ENCODE assay signal across 8 mouse cellular contexts in the genomic region with DNA sequence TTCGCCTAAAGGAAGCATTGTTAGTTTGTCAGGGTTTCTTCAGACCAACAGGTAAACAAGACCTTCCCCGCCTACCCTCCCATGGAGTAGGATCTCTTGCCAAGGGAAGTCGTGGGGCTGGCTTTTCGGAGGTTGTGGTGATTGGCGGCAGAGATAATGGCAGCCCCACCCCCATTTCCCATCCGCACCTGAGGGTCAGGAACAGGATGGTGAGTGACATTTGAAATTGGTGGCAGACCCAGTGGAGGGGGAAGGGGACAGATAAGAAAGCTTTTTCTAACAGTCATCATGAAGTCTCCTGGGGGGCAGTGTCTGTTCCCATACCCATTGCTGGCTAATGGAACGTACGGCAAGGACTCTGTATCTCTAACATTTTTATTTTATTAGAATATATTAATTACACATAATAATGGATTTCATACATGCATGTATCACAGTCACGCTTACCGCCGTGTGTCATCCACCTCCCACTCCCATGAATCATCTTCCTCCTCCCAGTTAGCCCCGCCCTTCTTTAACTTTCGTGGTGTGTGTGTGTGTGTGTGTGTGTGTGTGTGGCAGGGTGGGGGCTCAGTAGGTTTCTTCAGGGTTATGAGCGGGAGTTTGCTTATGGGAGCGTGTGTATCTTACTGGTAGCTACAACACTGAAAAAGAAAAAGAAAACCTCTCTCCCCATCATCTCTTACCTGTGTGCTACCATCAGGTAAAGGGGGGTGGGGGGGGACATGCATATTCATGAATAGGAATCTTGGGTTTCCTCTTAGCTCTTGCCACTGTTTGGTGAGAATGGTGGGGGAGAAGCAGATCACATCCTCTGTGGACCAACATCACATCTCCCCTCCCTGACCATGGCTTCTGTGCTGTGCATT. TPM values are rescaled to one million over a fixed set of nuclear protein-coding genes. Genes with fewer than 3 reads are reported as not detected.
DNase-seq lines count a peak whose midpoint lies in the region; ATAC-seq and TF ChIP-seq lines count a peak whose summit lies in the region.

No protein-coding gene starts in this region.

- peak overlapping the region; percentile 72; the same call in 1 of the 2 replicates for H3K27ac ChIP-seq in gastrocnemius, adult 2 months
- H3K27ac ChIP-seq in hindbrain, embryonic 13.5 days = peak overlapping the region; percentile 23; the same call in 1 of the 2 replicates

- peak overlapping the region; percentile 70 for H3K9ac ChIP-seq in hindbrain, embryonic 13.5 days

- intact Hi-C loops in gastrocnemius, adult 2 months (cut with DNase I) = no loop called here
- intact Hi-C loops in gastrocnemius, postnatal 14 days (cut with DNase I; ENCODE audit: low total_unique reads) = no loop called here

- no peaks in the 10 kb centered on the region for H3K27me3 ChIP-seq in hindbrain, embryonic 13.5 days

- peak; percentile 66 for ATAC-seq in hindbrain, embryonic 13.5 days (ENCODE audit: low FRiP score)
- ATAC-seq in megakaryocyte-erythroid progenitor cell, adult 5-6 weeks (replicated peaks; ENCODE audit: low FRiP score, low TSS enrichment, poor library complexity, severe bottlenecking) = peak; percentile 36; the same call in 1 of the 2 replicates

- 18% methylated on average over 15 of the region's 15 CpGs for WGBS in hindbrain, embryonic 13.5 days

- no peak for TF ChIP-seq CTCF in gastrocnemius, adult 2 months (IDR thresholded peaks at IDR 0.05)
- no peak for TF ChIP-seq CTCF in brain, embryonic 14.5 days (IDR thresholded peaks at IDR 0.05; ENCODE audit: borderline replicate concordance, extremely low read depth, insufficient read depth, insufficient read length)

- TF ChIP-seq POLR2A in brain, embryonic 14.5 days (IDR thresholded peaks at IDR 0.05; ENCODE audit: borderline replicate concordance, extremely low read depth, insufficient read depth, insufficient read length, poor library complexity, severe bottlenecking) = no peak

- H3K36me3 ChIP-seq in hindbrain, embryonic 13.5 days = no peaks in the 10 kb centered on the region

- H3K9me3 ChIP-seq in hindbrain, embryonic 13.5 days = no peaks in the 10 kb centered on the region

- H3K4me2 ChIP-seq in hindbrain, embryonic 13.5 days = peak overlapping the region; percentile 60

- no peak for DNase-seq in gastrocnemius, adult 2 months
- DNase-seq in gastrocnemius, postnatal 14 days = no peak
- peak; percentile 19 for DNase-seq in 3134 (ENCODE audit: extremely low read depth, insufficient read length, low spot score)
- DNase-seq in brain, embryonic 14.5 days (ENCODE audit: low read depth) = peak; percentile 43
- DNase-seq in urinary bladder, postnatal 4 days (ENCODE audit: low spot score in 2 of 2) = no peak
- DNase-seq in spleen, adult 18-20 months = no peak

- peaks cover 10% of the 10 kb centered on the region for H3K4me1 ChIP-seq in hindbrain, embryonic 13.5 days (replicated peaks)

- H3K4me3 ChIP-seq in gastrocnemius, adult 2 months = peak overlapping the region; percentile 70
- H3K4me3 ChIP-seq in hindbrain, embryonic 13.5 days = peak overlapping the region; percentile 45

RNA-seq across cellular contexts. Expression of gene 4930524B15Rik, which starts 16.7 kb away (rescaled TPM):
- total RNA-seq in gastrocnemius, adult 2 months (2021) = not detected
- total RNA-seq in gastrocnemius, postnatal 14 days (2021) = not detected
- polyA plus RNA-seq in brain, embryonic 14.5 days (2012; rRNA removed) = 0.33 TPM in 2 replicates
- polyA plus RNA-seq in hindbrain, embryonic 13.5 days (2015; fragmentation: Nextera tagmentation; extraction: Ambion mirVana) = 0.16 and 0.22 TPM in 2 replicates
- not detected in 2 replicates for total RNA-seq in megakaryocyte-erythroid progenitor cell, adult 5-6 weeks (2014; fragmentation: Nextera tagmentation)
- total RNA-seq in megakaryocyte-erythroid progenitor cell, adult 5-6 weeks (2017) = not detected in 2 replicates

RNA-seq across cellular contexts. Expression of gene Nsg2, which starts 51.6 kb away (rescaled TPM):
- total RNA-seq in gastrocnemius, adult 2 months (2021) = not detected
- under 1 TPM; 0.40 to 0.68 TPM for total RNA-seq in gastrocnemius, postnatal 14 days (2021)
- 951 and 982 TPM in 2 replicates for polyA plus RNA-seq in brain, embryonic 14.5 days (2012; rRNA removed)
- polyA plus RNA-seq in hindbrain, embryonic 13.5 days (2015; fragmentation: Nextera tagmentation; extraction: Ambion mirVana) = 451 and 461 TPM in 2 replicates
- 1.0 and 1.9 TPM in 2 replicates for total RNA-seq in megakaryocyte-erythroid progenitor cell, adult 5-6 weeks (2014; fragmentation: Nextera tagmentation)
- total RNA-seq in megakaryocyte-erythroid progenitor cell, adult 5-6 weeks (2017) = 0.52 and 0.88 TPM in 2 replicates

Comparison
In these comparisons a context has a peak if more than half of its experiments do, and no peak if none do; other contexts are left out.
1. DNase-seq: peak in 3134 (single experiment) and brain, embryonic 14.5 days (single experiment); none in gastrocnemius, adult 2 months (single experiment), gastrocnemius, postnatal 14 days (single experiment), urinary bladder, postnatal 4 days (0 of 2) and spleen, adult 18-20 months (0 of 2).